ENCODE assay signal across 15 mouse cellular contexts in genomic region chr3:27156594-27156949, GRCm38 (mm10). TPM values are rescaled to one million over a fixed set of nuclear protein-coding genes. Genes with fewer than 3 reads are reported as not detected.
DNase-seq lines count a peak whose midpoint lies in the region; TF ChIP-seq lines count a peak whose summit lies in the region.
"Had no signal": no experiment of that assay in that cellular context is flagged by ENCODE, and none has a peak within 500 bp of the region (broad histone marks: within the 10 kb centered on the region; RNA-seq: fewer than 3 reads in every experiment).

No protein-coding gene starts in this region.

- H3K4me3 ChIP-seq in lung, adult 2 months (replicated peaks; ENCODE audit: extremely low read depth, low read depth, low read length), result no peak overlapping the region
- H3K4me3 ChIP-seq in ES-Bruce4 (ENCODE audit: low read depth, low read length) (no peak overlapping the region), ES-E14 (ENCODE audit: insufficient read depth in 1 of 2, low read depth in 1 of 2, low read length in 2 of 2, poor library complexity in 1 of 2, severe bottlenecking in 1 of 2) (no peak overlapping the region; a peak in 1 of 4 replicates)
- H3K4me3 ChIP-seq in layer of hippocampus, adult 2 months, result no peak overlapping the region
- H3K4me3 ChIP-seq: embryonic facial prominence, embryonic 15.5 days; gastrocnemius, adult 2 months; liver, embryonic 13.5 days; midbrain, embryonic 15.5 days; myocyte had no signal

- in situ Hi-C loops in ES-E14 (cut with MboI; ENCODE audit: low sequenced_read_pairs in 2 of 2, unreplicated experiment in 2 of 2), result no loop called here

- peaks cover 2% of the 10 kb centered on the region; the same call in 1 of the 2 replicates for H3K4me1 ChIP-seq in lung, adult 2 months (ENCODE audit: control insufficient read depth, insufficient read depth, low read length)
- H3K4me1 ChIP-seq in ES-Bruce4 (ENCODE audit: control insufficient read depth, insufficient read depth, low read length) (peaks cover 1% of the 10 kb centered on the region), ES-E14 (ENCODE audit: control insufficient read depth in 2 of 2, insufficient read depth in 2 of 2, low read length in 2 of 2, poor library complexity in 1 of 2) (peaks cover 4 to 9% of the 10 kb centered on the region in 2 experiments; a peak in 2 of 4 replicates)

- DNase-seq in lung, adult 2 months, result peak; percentile 16
- no peak for DNase-seq in lung, postnatal 4 days
- no peak for DNase-seq in ES-E14 (ENCODE audit: low read depth, low spot score)
- peak; percentile 8 for DNase-seq in lung, postnatal 36 days
- DNase-seq in embryo, embryonic 9.5 days (ENCODE audit: extremely low spot score), result no peak
- no peak for DNase-seq in layer of hippocampus, adult 2 months (ENCODE audit: low spot score in 2 of 2)
- DNase-seq: adrenal gland, postnatal 25 days; cerebellum, adult 11-12 months; cerebellum, postnatal 14 days; gastrocnemius, adult 2 months; liver, embryonic 13.5 days had no signal

- no peak for TF ChIP-seq CTCF in lung, adult 2 months (IDR thresholded peaks at IDR 0.05; ENCODE audit: insufficient read depth, low read length)
- TF ChIP-seq CTCF in ES-Bruce4 (IDR thresholded peaks at IDR 0.05; ENCODE audit: low read depth, low read length), result peak; percentile 54
- TF ChIP-seq CTCF in layer of hippocampus, adult 2 months (conservative IDR thresholded peaks at IDR 0.05), result no peak

- H3K9ac ChIP-seq in ES-Bruce4 (ENCODE audit: low read depth, poor library complexity, severe bottlenecking) (peak overlapping the region; percentile 85), ES-E14 (ENCODE audit: insufficient read depth, low read depth, low read length, poor library complexity, severe bottlenecking) (peak overlapping the region; percentile 34; the same call in 1 of the 2 replicates)
- H3K9ac ChIP-seq: embryonic facial prominence, embryonic 15.5 days; liver, embryonic 13.5 days; midbrain, embryonic 15.5 days had no signal

- TF ChIP-seq POLR2A in lung, adult 2 months (IDR thresholded peaks at IDR 0.05; ENCODE audit: borderline replicate concordance, extremely low read depth, low read depth, low read length), result no peak
- no peak for TF ChIP-seq POLR2A in ES-Bruce4 (IDR thresholded peaks at IDR 0.05; ENCODE audit: insufficient read depth, low read length)

- peaks cover 5% of the 10 kb centered on the region; the same call in 1 of the 2 replicates for H3K9me3 ChIP-seq in ES-Bruce4 (replicated peaks; ENCODE audit: control insufficient read depth, insufficient read depth, low read length, poor library complexity, severe bottlenecking)
- H3K9me3 ChIP-seq in ES-E14 (ENCODE audit: control insufficient read depth, insufficient read depth, low read depth, low read length), result no peaks in the 10 kb centered on the region
- H3K9me3 ChIP-seq: embryonic facial prominence, embryonic 15.5 days; liver, embryonic 13.5 days; midbrain, embryonic 15.5 days had no signal

- no peaks in the 10 kb centered on the region for H3K27me3 ChIP-seq in ES-Bruce4 (ENCODE audit: control insufficient read depth, insufficient read depth, low read length, poor library complexity, severe bottlenecking)
- H3K27me3 ChIP-seq: embryonic facial prominence, embryonic 15.5 days; liver, embryonic 13.5 days; midbrain, embryonic 15.5 days had no signal

- no peak for TF ChIP-seq EP300 in ES-Bruce4 (IDR thresholded peaks at IDR 0.05; ENCODE audit: insufficient read depth, low read depth, low read length)

- H3K27ac ChIP-seq in ES-Bruce4 (ENCODE audit: insufficient read depth, low read length), result peak overlapping the region; percentile 77
- peak overlapping the region; percentile 99 for H3K27ac ChIP-seq in ES-E14 (ENCODE audit: insufficient read depth, low read depth, low read length, poor library complexity, severe bottlenecking)
- no peak overlapping the region for H3K27ac ChIP-seq in layer of hippocampus, adult 2 months
- H3K27ac ChIP-seq: embryonic facial prominence, embryonic 15.5 days; liver, embryonic 13.5 days; midbrain, embryonic 15.5 days had no signal

- H3K36me3 ChIP-seq in ES-Bruce4 (ENCODE audit: control insufficient read depth, insufficient read depth, low read length, poor library complexity, severe bottlenecking), result peaks cover 3% of the 10 kb centered on the region
- H3K36me3 ChIP-seq in ES-E14 (ENCODE audit: control insufficient read depth, insufficient read depth, low read length, poor library complexity, severe bottlenecking), result no peaks in the 10 kb centered on the region
- H3K36me3 ChIP-seq: embryonic facial prominence, embryonic 15.5 days; liver, embryonic 13.5 days; midbrain, embryonic 15.5 days had no signal

- WGBS in lung, adult 2 months, result 53% methylated on average over 3 of the region's 3 CpGs

TF ChIP-seq in ES-E14, 5 proteins besides CTCF, POLR2A, EP300 and RAD21:
- TF ChIP-seq MAFK (IDR thresholded peaks at IDR 0.05; ENCODE audit: insufficient read depth, low read depth, low read length) (no peak), CHD2 (IDR thresholded peaks at IDR 0.05; ENCODE audit: low read depth, low read length) (no peak), ZC3H11A (IDR thresholded peaks at IDR 0.05; ENCODE audit: borderline replicate concordance, low read depth, low read length) (no peak), ZNF384 (IDR thresholded peaks at IDR 0.05; ENCODE audit: low read depth, low read length) (no peak), HCFC1 (IDR thresholded peaks at IDR 0.05; ENCODE audit: borderline replicate concordance, insufficient read depth, low read length) (no peak)

RNA-seq across cellular contexts. Expression of gene Ect2, which starts 2.9 kb away (rescaled TPM):
- 0.24 and 0.86 TPM in 2 replicates for polyA plus RNA-seq in lung, adult 2 months (2012; rRNA removed)
- polyA plus RNA-seq in ES-Bruce4 (2011; ENCODE audit: insufficient read depth, insufficient read length, low read depth, missing spikeins), result 238 and 248 TPM in 2 replicates
- 97.8 and 103 TPM in 2 replicates for total RNA-seq in ES-E14 (2012; rRNA removed)
- 1 to 10 TPM; 1.7 to 1.9 TPM for total RNA-seq in layer of hippocampus, adult 2 months (2021)

RNA-seq across cellular contexts. Expression of gene Nceh1, which starts 26.2 kb away (rescaled TPM):
- 92.6 and 112 TPM in 2 replicates for polyA plus RNA-seq in lung, adult 2 months (2012; rRNA removed)
- 12.2 and 12.9 TPM in 2 replicates for polyA plus RNA-seq in ES-Bruce4 (2011; ENCODE audit: insufficient read depth, insufficient read length, low read depth, missing spikeins)
- total RNA-seq in ES-E14 (2012; rRNA removed), result 17.3 and 27.5 TPM in 2 replicates
- 100 to 1,000 TPM; 108 to 115 TPM for total RNA-seq in layer of hippocampus, adult 2 months (2021)

Comparison
In these comparisons a context has a peak if more than half of its experiments do, and no peak if none do; other contexts are left out.
1. DNase-seq: peak in lung, adult 2 months (single experiment) and lung, postnatal 36 days (single experiment); none in lung, postnatal 4 days (0 of 2), ES-E14 (single experiment), embryo, embryonic 9.5 days (single experiment) and layer of hippocampus, adult 2 months (0 of 2).
2. RNA of gene Ect2, which starts 2.9 kb away (total RNA-seq): 97.8 to 103 TPM in ES-E14; 1.7 to 1.9 TPM in layer of hippocampus, adult 2 months; every median in the first group is over 10 times any median in the second.